Mouse (Mus musculus) forebrain, postnatal 0 days (tissue): ENCODE measurements at regions not wholly inside any gene's neighbourhood (a gene's known extent, or its start where the extent isn't known, plus 50 kb on each side); places are given as distances from the start of the nearest gene placed in this dataset.
A peak's percentile ranks its signal among the peaks of the same experiment; 100 is the strongest.

ENCODE experiments used
- ATAC-seq: fragments of 200-750 bp; cut with Nextera tagmentation; 2 replicates; pipeline ENCODE4 v1.8.0; 2017; ENCODE audit warnings: mild to moderate bottlenecking, moderate library complexity
- DNase-seq: peaks from one replicate; pipeline ENCODE4 v3.0.0-alpha.2; 2015
- H3K27ac ChIP-seq: fragments of 300-500 bp; sonication (generic); 2 replicates; pipeline ENCODE4 v1.5.1; 2014; ENCODE audit warnings: low read depth, mild to moderate bottlenecking, antibody characterized with exemption, low read length, moderate library complexity, mixed read lengths
- H3K27me3 ChIP-seq: fragments of 300-500 bp; sonication (generic); 2 replicates; pipeline ENCODE4 v1.6.1; 2014; ENCODE audit warnings: mild to moderate bottlenecking, low read length, mixed read lengths; ENCODE audit not compliant: insufficient read depth
- H3K36me3 ChIP-seq: fragments of 300-500 bp; sonication (generic); 2 replicates; pipeline ENCODE4 v1.6.1; 2014; ENCODE audit warnings: mild to moderate bottlenecking, moderate library complexity; ENCODE audit not compliant: insufficient read depth
- H3K4me1 ChIP-seq: fragments of 300-500 bp; sonication (generic); 2 replicates; pipeline ENCODE4 v1.6.1; 2014; ENCODE audit warnings: antibody characterized with exemption; ENCODE audit not compliant: insufficient read depth
- H3K4me2 ChIP-seq: fragments of 300-500 bp; sonication (generic); 2 replicates; pipeline ENCODE4 v1.6.1; 2014; ENCODE audit warnings: low read depth, mild to moderate bottlenecking, moderate library complexity
- H3K4me3 ChIP-seq: fragments of 300-500 bp; sonication (generic); 2 replicates; pipeline ENCODE4 v1.5.1; 2014; ENCODE audit warnings: low read depth, low read length, mixed read lengths
- H3K9ac ChIP-seq: fragments of 300-500 bp; sonication (generic); 2 replicates; pipeline ENCODE4 v1.6.1; 2014; ENCODE audit warnings: mild to moderate bottlenecking
- H3K9me3 ChIP-seq: fragments of 300-500 bp; sonication (generic); 2 replicates; pipeline ENCODE4 v1.6.1; 2016; ENCODE audit warnings: low read length
- CTCF ChIP-seq: sonication (generic); IDR thresholded peaks from 2 replicates; pipeline ENCODE4 v1.5.1; 2016; ENCODE audit warnings: antibody characterized with exemption, control low read depth, low read depth
- WGBS: fragments of 180-500 bp; shearing (Covaris S2); extraction: QIAGEN DNeasy Blood & Tissue Kit; methylation state at CpG from one replicate; pipeline ENCODE4 v1.1.7; 2014; 5-methylcytosine and 5-hydroxymethylcytosine counted together

DNA sequence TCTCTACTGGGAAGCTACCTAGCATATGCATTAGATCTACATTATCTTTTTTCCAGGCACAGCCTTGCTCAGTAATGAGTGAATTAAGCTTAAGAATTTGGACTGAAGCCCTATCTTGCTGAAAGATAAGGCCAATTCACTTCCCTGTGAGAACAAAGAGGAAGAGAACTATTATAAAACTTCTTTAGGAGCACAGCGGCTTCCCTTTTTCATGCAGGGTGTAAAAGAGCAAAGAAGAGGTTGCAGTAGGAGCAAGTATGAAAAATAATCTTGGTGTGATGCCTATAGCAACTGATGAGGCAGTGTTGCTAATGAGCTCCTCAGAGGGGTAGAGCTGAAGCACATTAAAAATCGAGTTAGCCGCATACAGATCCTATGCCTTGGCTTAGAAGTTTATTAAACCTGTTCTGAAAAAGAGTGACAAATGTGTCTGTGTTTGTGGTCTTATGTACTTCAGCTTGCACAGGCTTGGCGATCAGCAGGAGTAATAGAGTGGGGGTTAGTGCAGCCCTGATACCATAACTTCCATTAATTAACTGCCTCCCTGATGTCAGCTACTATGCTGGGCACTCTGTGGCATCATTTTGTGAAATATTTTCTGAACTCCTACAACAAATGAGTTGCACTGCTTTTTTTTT lies 360.1 kb upstream of the Mgat4c start:
- no peak for ATAC-seq
- Histone ChIP-seq H3K4me2 (no peak overlapping the region), H3K27me3 (no peaks in the 10 kb centered on the region), H3K4me3 (no peak overlapping the region), H3K27ac (no peak overlapping the region), H3K36me3 (no peaks in the 10 kb centered on the region), H3K9ac (no peak overlapping the region), H3K9me3 (no peaks in the 10 kb centered on the region), H3K4me1 (no peaks in the 10 kb centered on the region)
- no peak for TF ChIP-seq CTCF
- DNase-seq = no peak
- WGBS = 34% methylated on average over 4 of the region's 4 CpGs

DNA sequence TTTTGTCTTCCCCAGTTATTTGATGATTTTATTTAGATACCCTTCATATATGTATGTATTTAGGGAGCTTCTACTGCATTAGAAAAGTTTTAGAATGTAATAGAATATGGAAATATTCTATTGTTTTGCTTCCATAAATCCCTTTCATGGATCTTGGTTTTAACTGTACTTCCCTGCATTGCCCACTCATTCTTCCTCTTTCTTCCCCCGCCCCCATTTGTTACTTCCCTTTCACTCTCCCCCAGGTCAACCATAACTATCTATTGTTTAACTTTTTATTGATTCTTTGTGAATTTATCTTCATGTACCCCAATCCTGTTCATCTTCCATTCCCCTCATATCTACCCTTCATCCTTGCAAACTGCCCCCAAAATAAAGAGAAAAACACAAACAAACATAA lies 356.8 kb upstream of the Mgat4c start:
- no peak overlapping the region for H3K4me2 ChIP-seq
- no peaks in the 10 kb centered on the region for H3K36me3 ChIP-seq
- no peak for TF ChIP-seq CTCF
- 0 out of 2 replicates have a peak, but pooled peaks cover 2% of the 10 kb centered on the region for H3K4me1 ChIP-seq
- no peaks in the 10 kb centered on the region for H3K27me3 ChIP-seq
- H3K27ac ChIP-seq = no peak overlapping the region
- ATAC-seq = no peak
- no peak for DNase-seq
- no peak overlapping the region for H3K4me3 ChIP-seq
- WGBS = 91% methylated on average over 1 of the region's 1 CpGs
- H3K9me3 ChIP-seq = no peaks in the 10 kb centered on the region
- no peak overlapping the region for H3K9ac ChIP-seq

DNA sequence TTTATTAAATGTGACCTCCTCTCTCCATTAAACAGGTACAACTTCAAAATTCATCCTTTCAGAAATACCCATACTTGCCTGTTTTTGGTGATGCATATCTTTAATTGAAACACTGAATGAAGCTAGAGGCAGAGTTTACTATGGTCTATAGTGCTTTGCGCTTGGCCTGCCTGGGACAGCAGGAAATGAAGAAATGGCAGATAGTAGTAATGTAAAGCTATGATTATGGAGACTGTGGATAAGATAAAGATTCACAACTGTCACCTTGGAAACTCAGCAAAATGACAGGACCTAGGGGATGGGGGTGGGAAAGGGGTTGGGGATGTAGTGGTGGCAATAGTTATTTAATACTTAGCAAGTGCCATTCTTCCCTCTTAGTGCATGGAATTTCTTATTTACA lies 352.7 kb upstream of the Mgat4c start:
- no peaks in the 10 kb centered on the region for H3K36me3 ChIP-seq
- ATAC-seq (no peak), DNase-seq (no peak)
- no peak for TF ChIP-seq CTCF
- no peak overlapping the region for H3K27ac ChIP-seq
- no peak overlapping the region for H3K9ac ChIP-seq
- 96% methylated on average over 1 of the region's 1 CpGs for WGBS
- no peak overlapping the region for H3K4me3 ChIP-seq
- no peaks in the 10 kb centered on the region for H3K9me3 ChIP-seq
- no peak overlapping the region for H3K4me2 ChIP-seq
- 0 out of 2 replicates have a peak, but pooled peaks cover 2% of the 10 kb centered on the region for H3K4me1 ChIP-seq
- no peaks in the 10 kb centered on the region for H3K27me3 ChIP-seq

DNA sequence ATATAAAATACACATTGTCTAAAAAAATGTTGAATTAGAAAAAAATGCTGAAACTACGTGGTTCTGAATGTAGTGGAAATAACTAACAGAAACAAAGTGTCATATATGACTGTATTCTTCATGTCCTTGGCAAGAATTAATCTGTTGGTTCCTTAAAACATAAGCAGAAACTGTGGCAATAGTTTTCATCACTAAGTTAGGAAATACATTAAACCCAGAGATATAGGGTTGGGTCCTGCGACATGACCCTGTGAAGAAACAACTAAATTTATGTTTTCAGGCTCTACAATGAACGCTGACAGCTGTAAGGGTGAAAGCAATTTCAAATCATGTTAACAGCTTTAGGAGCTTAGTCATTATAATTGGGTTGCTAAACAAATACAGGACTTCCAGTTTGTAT lies 351.2 kb upstream of the Mgat4c start:
- no peak for ATAC-seq
- H3K36me3 ChIP-seq = no peaks in the 10 kb centered on the region
- H3K9ac ChIP-seq = no peak overlapping the region
- DNase-seq = no peak
- 72% methylated on average over 3 of the region's 3 CpGs for WGBS
- H3K27me3 ChIP-seq = no peaks in the 10 kb centered on the region
- H3K27ac ChIP-seq = no peak overlapping the region
- no peak for TF ChIP-seq CTCF
- 0 out of 2 replicates have a peak, but pooled peaks cover 2% of the 10 kb centered on the region for H3K4me1 ChIP-seq
- H3K4me3 ChIP-seq = no peak overlapping the region
- no peaks in the 10 kb centered on the region for H3K9me3 ChIP-seq
- H3K4me2 ChIP-seq = no peak overlapping the region

- Histone ChIP-seq H3K27me3 (no peaks in the 10 kb centered on the region), H3K27ac (no peak overlapping the region), H3K4me1 (no peaks in the 10 kb centered on the region), H3K9ac (no peak overlapping the region), H3K4me2 (no peak overlapping the region), H3K36me3 (no peaks in the 10 kb centered on the region), H3K9me3 (no peaks in the 10 kb centered on the region), H3K4me3 (no peak overlapping the region)
- 92% methylated on average over 1 of the region's 3 CpGs for WGBS
- no peak for ATAC-seq
- TF ChIP-seq CTCF = no peak
- no peak for DNase-seq
Observed at GRCm38 (mm10) chr10:101335136-101335535, 346.2 kb upstream of the Mgat4c start.

DNA sequence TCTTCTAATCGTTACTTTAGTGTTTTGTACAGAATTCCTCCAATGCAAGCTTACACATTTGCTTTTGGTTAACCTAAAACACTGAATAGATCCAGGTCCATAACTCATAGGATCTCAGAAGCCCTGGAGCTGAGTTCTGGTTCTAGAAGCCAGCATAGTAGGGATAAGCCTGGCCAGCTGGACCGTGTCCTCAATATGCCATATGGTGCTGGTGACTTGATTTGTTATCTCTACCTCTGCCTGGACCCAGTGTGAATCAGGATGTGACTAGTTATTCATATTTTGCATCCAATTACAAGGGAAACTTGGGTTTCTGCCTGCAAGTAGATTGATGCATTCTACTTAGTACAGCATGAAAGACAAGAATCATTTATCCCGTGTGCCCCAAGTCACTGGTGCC lies 341.7 kb upstream of the Mgat4c start:
- TF ChIP-seq CTCF = no peak
- DNase-seq = no peak
- Histone ChIP-seq H3K36me3 (no peaks in the 10 kb centered on the region), H3K4me2 (no peak overlapping the region), H3K4me3 (no peak overlapping the region), H3K9me3 (no peaks in the 10 kb centered on the region), H3K27me3 (no peaks in the 10 kb centered on the region), H3K9ac (no peak overlapping the region), H3K27ac (no peak overlapping the region), H3K4me1 (no peaks in the 10 kb centered on the region)
- WGBS = 73% methylated on average over 3 of the region's 3 CpGs
- no peak for ATAC-seq

- ATAC-seq = peak; percentile 74
- no peak overlapping the region for H3K4me3 ChIP-seq
- no peaks in the 10 kb centered on the region for H3K27me3 ChIP-seq
- H3K9me3 ChIP-seq = no peaks in the 10 kb centered on the region
- no peaks in the 10 kb centered on the region for H3K36me3 ChIP-seq
- no peak overlapping the region for H3K4me2 ChIP-seq
- no peak for TF ChIP-seq CTCF
- DNase-seq = peak; percentile 41
- no peak overlapping the region for H3K27ac ChIP-seq
- no peaks in the 10 kb centered on the region for H3K4me1 ChIP-seq
- WGBS = 35% methylated on average over 2 of the region's 2 CpGs
- no peak overlapping the region for H3K9ac ChIP-seq
Observed at GRCm38 (mm10) chr10:101350198-101350897, 330.9 kb upstream of the Mgat4c start.
